Mouse (Mus musculus) lung, postnatal 0 days (tissue): ENCODE results near the gene Klk5.

ENCODE experiments used
- CTCF ChIP-seq: IDR thresholded peaks from 2 replicates; pipeline ENCODE4 v1.5.1; 2016; ENCODE audit warnings: antibody characterized with exemption, mild to moderate bottlenecking
- EP300 ChIP-seq: IDR thresholded peaks from 2 replicates; pipeline ENCODE4 v1.6.1; 2016; ENCODE audit warnings: antibody characterized with exemption, mild to moderate bottlenecking, control low read depth

GRCm38 (mm10) chr7:43882346-43882745, 40.6 kb downstream of the Klk5 start:
- no peak for TF ChIP-seq CTCF
- no peak for TF ChIP-seq EP300
